Mouse (Mus musculus): ENCODE data around the gene Pik3c2b. TPM values are rescaled to one million over a fixed set of nuclear protein-coding genes. Genes with fewer than 3 reads are reported as not detected.
"Not testable (repeated sequence)": the region's sequence is repeated elsewhere in the genome, so short reads cannot be mapped to it uniquely, and the experiment has no call there.

Pik3c2b gene
- polyA plus RNA-seq, 1 experiment from 2014 or later, result 15.4 TPM

- no peaks in the 10 kb centered on the region for H3K27me3 ChIP-seq (ENCODE audit: control insufficient read depth, insufficient read depth, low read length)
These were observed 26.2 kb upstream of the Pik3c2b start for GRCm38 (mm10) chr1:133019312-133019711.

GRCm38 (mm10) chr1:133020137-133020894 is 25.2 kb upstream of the Pik3c2b start:
- Histone ChIP-seq H3K27me3 (ENCODE audit: control insufficient read depth, insufficient read depth, low read length) (no peaks in the 10 kb centered on the region), H3K4me2 (ENCODE audit: low read depth) (no peak overlapping the region), H3K4me3 (ENCODE audit: low read depth, low read length) (no peak overlapping the region), H3K4me1 (ENCODE audit: control insufficient read depth, insufficient read depth, low read length) (0 out of 2 replicates have a peak, but pooled peaks cover 2% of the 10 kb centered on the region), H3K9ac (ENCODE audit: low read length) (no peak overlapping the region), H3K27ac (ENCODE audit: low read depth, low read length) (no peak overlapping the region), H3K36me3 (ENCODE audit: control insufficient read depth, insufficient read depth, low read length) (no peaks in the 10 kb centered on the region), H3K9me3 (ENCODE audit: control insufficient read depth, low read length) (no peaks in the 10 kb centered on the region)
- no peak for DNase-seq (ENCODE audit: low spot score)
- WGBS, result 68% methylated on average over 3 of the region's 3 CpGs
- ATAC-seq (ENCODE audit: insufficient read depth, low FRiP score, low TSS enrichment), result no peak

More at GRCm38 (mm10) chr1:133019312-133019711, 26.2 kb upstream of the Pik3c2b start:
- Histone ChIP-seq H3K4me1 (ENCODE audit: control insufficient read depth, insufficient read depth, low read length) (0 out of 2 replicates have a peak, but pooled peaks cover under 1% of the 10 kb centered on the region), H3K9me3 (ENCODE audit: control insufficient read depth, low read length) (no peaks in the 10 kb centered on the region), H3K36me3 (ENCODE audit: control insufficient read depth, insufficient read depth, low read length) (no peaks in the 10 kb centered on the region), H3K27ac (ENCODE audit: low read depth, low read length) (no peak overlapping the region), H3K4me2 (ENCODE audit: low read depth) (no peak overlapping the region), H3K4me3 (ENCODE audit: low read depth, low read length) (no peak overlapping the region), H3K9ac (ENCODE audit: low read length) (no peak overlapping the region)
- ATAC-seq (ENCODE audit: insufficient read depth, low FRiP score, low TSS enrichment) (no peak), DNase-seq (ENCODE audit: low spot score) (no peak)

GRCm38 (mm10) chr1:133021391-133021790 is 24.1 kb upstream of the Pik3c2b start:
- Histone ChIP-seq H3K36me3 (ENCODE audit: control insufficient read depth, insufficient read depth, low read length) (no peaks in the 10 kb centered on the region), H3K4me1 (ENCODE audit: control insufficient read depth, insufficient read depth, low read length) (0 out of 2 replicates have a peak, but pooled peaks cover 2% of the 10 kb centered on the region), H3K9ac (ENCODE audit: low read length) (no peak overlapping the region), H3K4me3 (ENCODE audit: low read depth, low read length) (no peak overlapping the region), H3K27ac (ENCODE audit: low read depth, low read length) (no peak overlapping the region), H3K9me3 (ENCODE audit: control insufficient read depth, low read length) (no peaks in the 10 kb centered on the region), H3K27me3 (ENCODE audit: control insufficient read depth, insufficient read depth, low read length) (no peaks in the 10 kb centered on the region), H3K4me2 (ENCODE audit: low read depth) (no peak overlapping the region)
- WGBS, result 89% methylated on average over 7 of the region's 7 CpGs
- ATAC-seq (ENCODE audit: insufficient read depth, low FRiP score, low TSS enrichment), result no peak
- no peak for DNase-seq (ENCODE audit: low spot score)

- not testable (repeated sequence) for ATAC-seq (ENCODE audit: insufficient read depth, low FRiP score, low TSS enrichment)
These were observed 23.5 kb upstream of the Pik3c2b start for GRCm38 (mm10) chr1:133021971-133022370.

GRCm38 (mm10) chr1:133023723-133024122 is 21.7 kb upstream of the Pik3c2b start:
- H3K27ac ChIP-seq (ENCODE audit: low read depth, low read length); DNase-seq (ENCODE audit: low spot score); H3K36me3 ChIP-seq (ENCODE audit: control insufficient read depth, insufficient read depth, low read length); H3K27me3 ChIP-seq (ENCODE audit: control insufficient read depth, insufficient read depth, low read length); ATAC-seq (ENCODE audit: insufficient read depth, low FRiP score, low TSS enrichment); H3K4me3 ChIP-seq (ENCODE audit: low read depth, low read length); H3K9me3 ChIP-seq (ENCODE audit: control insufficient read depth, low read length); H3K4me1 ChIP-seq (ENCODE audit: control insufficient read depth, insufficient read depth, low read length); H3K9ac ChIP-seq (ENCODE audit: low read length): not testable (repeated sequence)
- H3K4me2 ChIP-seq (ENCODE audit: low read depth), result peak overlapping the region; percentile 55
- WGBS, result 98% methylated on average over 3 of the region's 3 CpGs

More at GRCm38 (mm10) chr1:133021971-133022370, 23.5 kb upstream of the Pik3c2b start:
- H3K27me3 ChIP-seq (ENCODE audit: control insufficient read depth, insufficient read depth, low read length); H3K36me3 ChIP-seq (ENCODE audit: control insufficient read depth, insufficient read depth, low read length); H3K27ac ChIP-seq (ENCODE audit: low read depth, low read length); H3K4me1 ChIP-seq (ENCODE audit: control insufficient read depth, insufficient read depth, low read length); DNase-seq (ENCODE audit: low spot score); H3K4me3 ChIP-seq (ENCODE audit: low read depth, low read length); H3K4me2 ChIP-seq (ENCODE audit: low read depth); H3K9ac ChIP-seq (ENCODE audit: low read length); H3K9me3 ChIP-seq (ENCODE audit: control insufficient read depth, low read length): not testable (repeated sequence)
- WGBS, result 95% methylated on average over 2 of the region's 2 CpGs

- peak overlapping the region; percentile 96 for H3K9ac ChIP-seq (ENCODE audit: low read length)
- no peaks in the 10 kb centered on the region for H3K9me3 ChIP-seq (ENCODE audit: control insufficient read depth, low read length)
- WGBS, result 45% methylated on average over 7 of the region's 7 CpGs
- H3K27ac ChIP-seq (ENCODE audit: low read depth, low read length), result no peak overlapping the region
- no peak for ATAC-seq (ENCODE audit: insufficient read depth, low FRiP score, low TSS enrichment)
- no peak for DNase-seq (ENCODE audit: low spot score)
- 0 out of 2 replicates have a peak, but pooled peaks cover 2% of the 10 kb centered on the region for H3K4me1 ChIP-seq (ENCODE audit: control insufficient read depth, insufficient read depth, low read length)
- H3K4me3 ChIP-seq (ENCODE audit: low read depth, low read length), result peak overlapping the region; percentile 89
- no peaks in the 10 kb centered on the region for H3K27me3 ChIP-seq (ENCODE audit: control insufficient read depth, insufficient read depth, low read length)
- H3K36me3 ChIP-seq (ENCODE audit: control insufficient read depth, insufficient read depth, low read length), result no peaks in the 10 kb centered on the region
- H3K4me2 ChIP-seq (ENCODE audit: low read depth), result peak overlapping the region; percentile 55
These were observed 21.0 kb upstream of the Pik3c2b start for GRCm38 (mm10) chr1:133024426-133024825.

GRCm38 (mm10) chr1:133025051-133025795 is 20.2 kb upstream of the Pik3c2b start:
- Histone ChIP-seq H3K36me3 (ENCODE audit: control insufficient read depth, insufficient read depth, low read length) (no peaks in the 10 kb centered on the region), H3K9me3 (ENCODE audit: control insufficient read depth, low read length) (no peaks in the 10 kb centered on the region), H3K4me2 (ENCODE audit: low read depth) (peak overlapping the region; percentile 55), H3K4me3 (ENCODE audit: low read depth, low read length) (peak overlapping the region; percentile 89), H3K27ac (ENCODE audit: low read depth, low read length) (peak overlapping the region; percentile 87), H3K4me1 (ENCODE audit: control insufficient read depth, insufficient read depth, low read length) (0 out of 2 replicates have a peak, but pooled peaks cover 2% of the 10 kb centered on the region), H3K9ac (ENCODE audit: low read length) (peak overlapping the region; percentile 96), H3K27me3 (ENCODE audit: control insufficient read depth, insufficient read depth, low read length) (no peaks in the 10 kb centered on the region)
- DNase-seq (ENCODE audit: low spot score), result peak; percentile 95
- peak; percentile 95 for ATAC-seq (ENCODE audit: insufficient read depth, low FRiP score, low TSS enrichment)
- WGBS, result 1% methylated on average over 40 of the region's 40 CpGs

- H3K27ac ChIP-seq (ENCODE audit: low read depth, low read length); DNase-seq (ENCODE audit: low spot score); H3K9me3 ChIP-seq (ENCODE audit: control insufficient read depth, low read length); H3K4me1 ChIP-seq (ENCODE audit: control insufficient read depth, insufficient read depth, low read length); ATAC-seq (ENCODE audit: insufficient read depth, low FRiP score, low TSS enrichment); H3K27me3 ChIP-seq (ENCODE audit: control insufficient read depth, insufficient read depth, low read length); H3K36me3 ChIP-seq (ENCODE audit: control insufficient read depth, insufficient read depth, low read length): not testable (repeated sequence)
- Histone ChIP-seq H3K9ac (ENCODE audit: low read length) (peak overlapping the region; percentile 96), H3K4me2 (ENCODE audit: low read depth) (peak overlapping the region; percentile 36), H3K4me3 (ENCODE audit: low read depth, low read length) (peak overlapping the region; percentile 89)
- 36% methylated on average over 22 of the region's 23 CpGs for WGBS
These were observed 19.7 kb upstream of the Pik3c2b start for GRCm38 (mm10) chr1:133025796-133026190.

Data from neural tube, embryonic 11.5 days (tissue).